Mouse (Mus musculus) G1E (cell line): ENCODE data around the gene Retreg3. TPM values are rescaled to one million over a fixed set of nuclear protein-coding genes. Genes with fewer than 3 reads are reported as not detected.

Experiments used
- ATAC-seq: 2 replicates; pipeline ENCODE4 v1.8.0; 2016; ENCODE audit warnings: mild to moderate bottlenecking; ENCODE audit not compliant: insufficient number of reproducible peaks, poor library complexity, low FRiP score, severe bottlenecking; ENCODE audit errors: extremely low read depth
- DNase-seq: peaks from one replicate; pipeline ENCODE4 v3.0.0; 2012; ENCODE audit warnings: low spot score
- H3K27me3 ChIP-seq: 2 replicates; pipeline ENCODE4 v1.6.1; 2012; ENCODE audit warnings: mild to moderate bottlenecking, low read length, inconsistent platforms; ENCODE audit not compliant: insufficient read depth
- H3K36me3 ChIP-seq: replicated peaks from 2 replicates; pipeline ENCODE3; 2012; ENCODE audit warnings: mild to moderate bottlenecking, inconsistent platforms
- H3K4me1 ChIP-seq: 2 replicates; pipeline ENCODE4 v1.6.1; 2012; ENCODE audit warnings: low read depth, low read length, inconsistent platforms, mixed read lengths; ENCODE audit not compliant: insufficient read depth
- H3K4me3 ChIP-seq: 2 replicates; pipeline ENCODE4 v1.5.1; 2012; ENCODE audit warnings: low read depth, mild to moderate bottlenecking, inconsistent platforms, low read length, moderate library complexity, mixed read lengths
- H3K9me3 ChIP-seq: replicated peaks from 2 replicates; pipeline ENCODE4 v1.6.1; 2012; ENCODE audit warnings: inconsistent platforms
- CTCF ChIP-seq: IDR thresholded peaks from 2 replicates; pipeline ENCODE4 v1.5.1; 2012; ENCODE audit warnings: low read depth, low read length, inconsistent platforms, mixed read lengths
- GATA1 ChIP-seq: IDR thresholded peaks from 2 replicates; pipeline ENCODE4 v1.6.1; 2012; ENCODE audit warnings: borderline replicate concordance, low read length, inconsistent platforms, mixed read lengths
- GATA2 ChIP-seq: IDR thresholded peaks from 2 replicates; pipeline ENCODE4 v1.6.1; 2012; ENCODE audit warnings: low read depth, low read length, inconsistent platforms, borderline replicate concordance
- POLR2AphosphoS5 ChIP-seq: IDR thresholded peaks from 2 replicates; pipeline ENCODE4 v1.6.1; 2012; ENCODE audit warnings: low read depth, low read length, inconsistent platforms; ENCODE audit not compliant: insufficient replicate concordance
- TAL1 ChIP-seq: conservative IDR thresholded peaks from 2 replicates; pipeline ENCODE4 v1.6.1; 2012; ENCODE audit warnings: low read depth, low read length, inconsistent platforms, mixed read lengths
- polyA plus RNA-seq: library from polyadenylated mRNA; stranded (reverse); fragments of >175 nt; gene quantifications from 2 replicates; pipeline ENCODE4 v1.2.3, GENCODE M21; 2012
- total RNA-seq, 2 experiments: library from RNA; stranded (forward) in 1 of 2; stranded (reverse) in 1 of 2; fragments of 200-1000 nt in 1 of 2; fragments of >200 nt in 1 of 2; fragmentation: Nextera tagmentation in 1 of 2; gene quantifications; 2 replicates each; pipeline ENCODE4 v1.2.3; 2014 to 2017

The Retreg3 gene
- total and polyA plus RNA-seq, 3 experiments, result 9.4 to 43.2 (median 13.4) TPM

- peaks cover 70% of the 10 kb centered on the region for H3K4me1 ChIP-seq
- DNase-seq (peak; percentile 86), ATAC-seq (peak; percentile 56)
- TF ChIP-seq POLR2AphosphoS5 (no peak), CTCF (peak; percentile 25; the same call in 1 of the 2 replicates), TAL1 (no peak), GATA1 (no peak), GATA2 (no peak)
- peaks cover 18% of the 10 kb centered on the region for H3K27me3 ChIP-seq
- H3K9me3 ChIP-seq, result no peaks in the 10 kb centered on the region
- peak within 1 kb of the TSS; percentile 93 for H3K4me3 ChIP-seq
- H3K36me3 ChIP-seq, result peaks cover 35% of the 10 kb centered on the region
Observed at GRCm38 (mm10) chr11:101082208-101083082, 37.2 kb downstream of the Retreg3 start, which contains the start of gene Coasy. Coasy (plus strand) TSS chr11:101082565.

- peaks cover 39% of the 10 kb centered on the region for H3K36me3 ChIP-seq
- no peak for ATAC-seq
Observed at GRCm38 (mm10) chr11:101081659-101082058, 38.0 kb downstream of the Retreg3 start.

GRCm38 (mm10) chr11:101080421-101080820 lies 39.3 kb downstream of the Retreg3 start:
- TF ChIP-seq TAL1 (no peak), GATA2 (no peak), GATA1 (no peak), POLR2AphosphoS5 (no peak), CTCF (no peak)
- DNase-seq, result no peak
- Histone ChIP-seq H3K9me3 (no peaks in the 10 kb centered on the region), H3K27me3 (peaks cover 24% of the 10 kb centered on the region), H3K4me1 (peaks cover 52% of the 10 kb centered on the region), H3K4me3 (no peak overlapping the region), H3K36me3 (peaks cover 35% of the 10 kb centered on the region)
- no peak for ATAC-seq

More at GRCm38 (mm10) chr11:101081659-101082058, 38.0 kb downstream of the Retreg3 start:
- Histone ChIP-seq H3K27me3 (peaks cover 18% of the 10 kb centered on the region), H3K4me3 (peak overlapping the region; percentile 93; the same call in 1 of the 2 replicates), H3K4me1 (peaks cover 62% of the 10 kb centered on the region), H3K9me3 (no peaks in the 10 kb centered on the region)
- no peak for TF ChIP-seq POLR2AphosphoS5
- no peak for TF ChIP-seq GATA1
- DNase-seq, result no peak

GRCm38 (mm10) chr11:101079746-101080145 lies 39.9 kb downstream of the Retreg3 start:
- no peak for TF ChIP-seq TAL1
- TF ChIP-seq GATA2, result no peak
- no peak for TF ChIP-seq GATA1
- no peak for TF ChIP-seq POLR2AphosphoS5
- no peak for TF ChIP-seq CTCF
- peaks cover 46% of the 10 kb centered on the region for H3K4me1 ChIP-seq
- peaks cover 24% of the 10 kb centered on the region for H3K27me3 ChIP-seq
- DNase-seq (no peak), ATAC-seq (no peak)
- no peak overlapping the region; the same call in 1 of the 2 replicates for H3K4me3 ChIP-seq
- peaks cover 28% of the 10 kb centered on the region for H3K36me3 ChIP-seq
- H3K9me3 ChIP-seq, result no peaks in the 10 kb centered on the region

- H3K27me3 ChIP-seq, result peaks cover 26% of the 10 kb centered on the region
- H3K4me3 ChIP-seq, result no peak within 1 kb of the TSS
- no peak for ATAC-seq
- no peaks in the 10 kb centered on the region for H3K9me3 ChIP-seq
- no peak for TF ChIP-seq GATA1
- no peak for TF ChIP-seq POLR2AphosphoS5
- no peak for TF ChIP-seq TAL1
- no peak for TF ChIP-seq GATA2
- TF ChIP-seq CTCF, result no peak
- peaks cover 39% of the 10 kb centered on the region for H3K4me1 ChIP-seq
- peaks cover 23% of the 10 kb centered on the region for H3K36me3 ChIP-seq
- no peak for DNase-seq
Observed at GRCm38 (mm10) chr11:101078121-101078520, 41.6 kb downstream of the Retreg3 start, which contains the start of gene Hsd17b1. Hsd17b1 (plus strand) TSS chr11:101078411.

GRCm38 (mm10) chr11:101071810-101072428 lies 47.8 kb downstream of the Retreg3 start:
- DNase-seq (no peak), ATAC-seq (no peak)
- Histone ChIP-seq H3K4me1 (peaks cover 36% of the 10 kb centered on the region), H3K36me3 (peaks cover 30% of the 10 kb centered on the region), H3K27me3 (peaks cover 24% of the 10 kb centered on the region; the same call in 1 of the 2 replicates), H3K4me3 (no peak overlapping the region), H3K9me3 (no peaks in the 10 kb centered on the region)
- no peak for TF ChIP-seq POLR2AphosphoS5
- no peak for TF ChIP-seq CTCF
